Mouse (Mus musculus) fibroblast of lung, adult 2 months (primary cell): ENCODE data around the gene Churc1.
"Not testable (repeated sequence)": the region's sequence is repeated elsewhere in the genome, so short reads cannot be mapped to it uniquely, and the experiment has no call there.

ENCODE experiments used
- DNase-seq: peaks from one replicate; pipeline ENCODE4 v3.0.0-alpha.2; 2011; ENCODE audit warnings: low read depth

Gene Churc1

DNA sequence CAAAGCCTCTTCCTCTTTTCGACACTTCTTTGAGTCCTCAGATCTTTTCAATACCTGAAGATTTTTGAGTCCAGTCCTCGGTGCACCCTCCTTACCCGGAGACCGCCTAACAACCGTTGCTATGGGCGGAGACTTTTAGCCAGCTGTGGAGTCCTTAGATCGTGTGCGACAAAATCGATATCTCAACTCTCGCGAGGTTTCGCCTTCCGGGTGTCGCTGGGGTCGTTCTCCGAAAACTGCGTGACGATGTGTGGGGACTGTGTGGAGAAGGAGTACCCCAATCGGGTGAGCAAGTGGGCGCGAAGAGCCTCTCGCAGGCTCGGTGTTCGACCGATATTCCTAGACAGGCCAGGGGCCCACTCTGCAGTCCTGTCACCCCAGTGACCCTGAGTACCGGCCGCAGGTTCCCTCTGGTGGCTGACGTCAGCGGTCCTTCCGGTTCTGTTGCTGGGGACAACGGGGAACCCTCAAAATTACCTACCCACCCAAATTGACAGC is at the start of gene Churc1, which contains the start of gene Fntb:
TSS of gene Churc1 (plus strand) at position 185 of the 498 bp plus-strand sequence.
TSS of gene Fntb (plus strand) at position 236 of the 498 bp plus-strand sequence.
- DNase-seq, result peak; percentile 83

DNA sequence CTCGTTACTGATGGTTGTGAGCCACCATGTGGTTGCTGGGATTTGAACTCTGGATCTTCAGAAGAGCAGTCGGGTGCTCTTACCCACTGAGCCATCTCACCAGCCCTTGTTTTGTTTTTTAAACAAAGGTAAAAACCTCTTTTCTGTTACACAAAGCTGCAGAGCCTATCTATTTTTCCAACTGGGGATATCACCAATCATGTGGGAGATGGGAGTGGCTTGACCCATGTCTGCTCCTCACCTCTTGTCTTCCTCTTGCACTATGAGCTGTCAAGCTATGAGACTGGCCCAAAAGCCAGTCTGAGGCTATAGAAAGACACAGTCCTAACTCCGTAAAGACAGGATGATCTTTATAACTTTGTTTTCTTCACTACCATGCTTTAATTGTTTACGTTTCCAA is 47.0 kb upstream of the Churc1 start:
- DNase-seq, result no peak

DNA sequence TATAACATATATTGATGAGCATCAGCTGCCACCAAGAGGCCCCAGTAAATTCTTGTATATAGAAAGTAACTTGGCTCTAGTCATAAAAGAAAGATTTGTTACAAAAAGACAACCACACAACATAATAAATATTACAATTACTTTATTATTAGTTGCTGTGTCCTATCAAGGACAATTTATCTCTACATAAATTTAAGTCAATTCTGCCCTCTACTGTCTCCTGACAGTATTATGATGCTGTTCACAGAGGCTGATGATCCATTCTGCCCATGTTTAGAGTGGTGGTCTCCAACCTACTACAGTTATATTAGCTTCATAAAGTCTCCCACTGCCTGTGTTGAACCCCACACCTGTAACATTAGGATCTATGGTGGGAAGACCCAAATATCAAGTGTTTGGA is 44.8 kb upstream of the Churc1 start:
- DNase-seq, result no peak

- DNase-seq, result no peak
Observed at GRCm38 (mm10) chr12:76722026-76722425, 43.3 kb upstream of the Churc1 start.

GRCm38 (mm10) chr12:76727955-76728354 is 37.4 kb upstream of the Churc1 start:
- no peak for DNase-seq

GRCm38 (mm10) chr12:76750866-76751459 is 14.4 kb upstream of the Churc1 start:
- no peak for DNase-seq

- DNase-seq, result peak; percentile 30
Observed at GRCm38 (mm10) chr12:76752652-76753318, 12.6 kb upstream of the Churc1 start.

- DNase-seq, result no peak
Observed at GRCm38 (mm10) chr12:76765901-76766630, 728 bp downstream of the Churc1 start.

- no peak for DNase-seq
Observed at GRCm38 (mm10) chr12:76770841-76771500, 5.6 kb downstream of the Churc1 start.

DNA sequence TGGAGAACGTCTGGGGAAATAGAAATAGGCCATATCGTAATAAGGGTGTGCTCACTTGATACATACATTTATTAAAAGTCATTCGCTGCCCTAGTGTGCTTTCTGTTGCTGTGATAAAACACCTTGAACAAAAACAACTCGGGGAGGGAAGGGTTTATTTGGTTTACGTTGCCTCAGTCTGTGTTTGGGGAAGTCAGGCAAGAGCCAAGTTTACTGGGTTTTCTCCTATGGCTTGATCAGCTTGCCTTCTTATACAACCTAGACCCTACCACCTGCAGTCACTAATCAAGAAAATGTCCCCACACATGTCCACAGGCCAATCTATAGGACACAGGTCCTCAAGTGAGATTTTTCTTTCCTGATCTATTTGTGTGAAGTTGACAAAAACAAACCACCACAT is 6.2 kb downstream of the Churc1 start:
- no peak for DNase-seq

GRCm38 (mm10) chr12:76774652-76775051 is 9.3 kb downstream of the Churc1 start:
- no peak for DNase-seq

DNA sequence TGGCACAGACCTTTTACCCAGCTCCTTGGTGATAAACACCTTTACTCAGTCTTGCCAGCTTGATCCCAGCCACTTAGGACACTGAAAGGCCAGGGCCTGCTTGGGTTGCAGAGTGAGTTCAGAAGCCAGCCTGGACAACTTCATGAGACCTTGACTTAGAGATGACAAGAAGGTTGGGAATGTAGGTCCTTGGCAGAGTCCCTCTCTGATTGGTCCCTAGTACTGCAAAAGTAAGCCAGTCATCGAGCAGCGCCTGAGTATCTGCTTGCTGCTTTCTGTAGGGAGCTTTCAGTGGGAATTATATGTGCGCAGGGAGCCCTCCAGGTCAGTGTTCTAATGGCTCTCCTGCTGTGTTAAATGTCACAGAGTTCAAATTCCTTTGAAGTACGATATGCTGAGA is 9.8 kb downstream of the Churc1 start:
- no peak for DNase-seq

DNA sequence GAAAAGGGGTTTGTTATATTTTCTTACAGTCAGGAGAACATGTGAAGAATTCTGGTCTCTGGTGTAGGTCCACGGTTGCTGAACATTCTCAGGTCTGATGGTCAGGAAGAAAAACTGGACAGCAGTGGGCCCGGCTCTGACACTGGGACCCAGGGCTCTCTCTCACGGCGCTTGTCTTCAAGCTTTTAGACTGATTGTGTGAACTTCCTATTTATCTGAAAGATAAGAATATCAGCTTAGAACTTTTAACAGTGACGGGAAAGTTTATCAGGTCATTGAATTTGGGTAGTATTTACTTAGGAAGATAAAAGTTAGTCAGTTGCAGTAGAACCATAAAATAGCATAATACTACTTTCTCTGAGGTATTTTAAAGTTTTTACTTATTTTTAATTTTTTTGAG is 11.6 kb downstream of the Churc1 start:
- DNase-seq, result no peak

DNA sequence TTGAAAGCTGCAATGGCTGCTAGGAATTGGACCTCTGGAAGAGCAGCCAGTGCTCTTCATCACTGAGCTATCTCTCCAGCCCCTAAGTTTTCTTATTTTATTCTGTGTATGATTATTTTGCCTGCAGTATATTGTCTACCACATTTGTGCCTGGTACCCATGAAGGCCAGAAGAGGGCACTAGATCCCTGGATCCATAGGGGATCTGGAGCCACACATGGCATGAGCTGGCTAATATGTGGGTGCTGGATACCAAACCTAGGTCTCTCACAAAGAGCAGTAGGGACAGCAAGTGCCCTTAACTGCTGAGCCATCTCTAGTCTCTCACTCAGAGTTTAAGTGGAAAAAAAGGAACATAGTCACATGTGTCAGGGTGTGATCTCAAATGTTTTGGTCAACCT is 12.5 kb downstream of the Churc1 start:
- DNase-seq, result no peak

- no peak for DNase-seq
Observed at GRCm38 (mm10) chr12:76778305-76779083, 13.2 kb downstream of the Churc1 start.

DNA sequence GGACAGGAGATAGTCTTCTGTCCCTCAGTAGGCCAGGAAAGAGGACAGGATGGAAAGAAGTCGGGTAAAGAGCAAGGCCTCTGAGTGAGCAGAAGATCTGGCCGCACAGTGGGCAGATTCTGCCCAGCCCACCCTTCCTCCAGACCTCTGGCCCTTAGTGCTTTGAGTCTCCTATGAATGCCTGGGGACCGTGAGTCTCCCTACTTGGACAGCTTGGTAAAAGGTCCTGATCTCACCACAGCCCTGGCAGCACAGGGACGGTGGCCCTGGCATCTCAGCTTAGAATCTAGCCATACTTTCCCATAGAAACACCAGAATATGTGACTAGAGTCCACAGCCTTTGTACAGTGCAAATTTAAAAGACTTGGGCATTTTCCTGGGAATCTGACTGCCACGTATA is 14.6 kb downstream of the Churc1 start:
- DNase-seq, result no peak

- no peak for DNase-seq
Observed at GRCm38 (mm10) chr12:76780639-76781468, 15.5 kb downstream of the Churc1 start.

GRCm38 (mm10) chr12:76784056-76784619 is 18.8 kb downstream of the Churc1 start:
- DNase-seq, result no peak

DNA sequence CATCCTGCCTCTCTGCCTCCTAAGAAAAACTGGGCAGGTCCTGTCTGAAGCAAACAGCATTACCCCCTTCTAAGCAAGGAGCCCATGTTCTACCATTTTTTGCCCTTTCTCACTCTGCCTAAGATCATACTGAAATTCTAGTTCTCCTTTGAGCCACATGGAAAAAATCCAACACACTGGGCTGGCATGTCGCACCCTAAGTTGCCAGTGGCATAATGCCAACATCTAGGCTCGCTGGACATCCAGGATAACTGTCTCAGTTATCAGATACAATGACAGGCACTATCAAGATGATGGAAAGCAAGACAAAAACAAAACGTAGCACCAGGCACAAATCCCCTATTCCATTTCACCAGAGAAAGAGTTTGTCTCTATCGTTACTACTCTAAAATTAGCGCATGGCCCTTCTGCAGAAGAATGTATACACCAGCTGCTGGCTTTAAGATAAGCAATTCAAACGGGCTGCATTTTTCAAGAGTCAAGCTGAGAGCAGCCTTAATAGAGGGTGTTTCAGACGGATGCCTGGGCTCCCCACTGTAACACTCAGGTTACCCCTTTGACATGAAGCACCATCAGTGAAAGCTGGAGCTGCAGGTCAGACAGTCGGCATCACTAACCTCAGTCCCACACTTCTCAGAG is 25.2 kb downstream of the Churc1 start:
- no peak for DNase-seq

- DNase-seq, result not testable (repeated sequence)
Observed at GRCm38 (mm10) chr12:76792540-76792939, 27.2 kb downstream of the Churc1 start.
